Mouse (Mus musculus): ENCODE results near the gene Pdc. TPM values are rescaled to one million over a fixed set of nuclear protein-coding genes. Genes with fewer than 3 reads are reported as not detected.
"Not testable (repeated sequence)": the region's sequence is repeated elsewhere in the genome, so short reads cannot be mapped to it uniquely, and the experiment has no call there.

The Pdc gene
- not detected in 2 replicates for polyA plus RNA-seq (2012; ENCODE audit: insufficient read depth, low replicate concordance)

DNA sequence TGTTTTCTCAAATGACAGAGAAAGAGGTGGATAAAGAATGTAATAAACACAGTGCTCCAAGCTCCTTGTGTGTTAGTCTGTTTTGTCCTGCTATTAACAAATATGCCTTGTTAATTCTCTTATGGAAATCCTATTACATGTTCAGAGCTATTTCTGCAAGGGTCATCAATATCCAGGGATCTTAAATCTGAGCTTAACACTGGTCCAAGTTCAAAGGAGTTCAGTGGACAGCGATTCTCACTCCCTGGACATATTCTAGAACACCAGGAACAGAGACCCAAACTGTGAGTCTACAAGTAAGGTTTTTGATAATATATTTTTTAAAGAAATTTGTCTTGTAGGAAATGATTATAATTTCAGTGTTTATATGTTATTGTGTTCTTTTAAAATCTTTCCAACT, at the start of gene Pdc:
Gene Pdc, plus strand, starts transcription at position 213 of the 400 bp plus-strand sequence.
- H3K36me3 ChIP-seq (replicated peaks; ENCODE audit: low read length) = no peaks in the 10 kb centered on the region
- no peak within 1 kb of the TSS for H3K4me3 ChIP-seq (replicated peaks)
- H3K4me1 ChIP-seq = no peaks in the 10 kb centered on the region
- no peaks in the 10 kb centered on the region for H3K9me3 ChIP-seq
- no peaks in the 10 kb centered on the region for H3K27me3 ChIP-seq (replicated peaks)
- no peak for TF ChIP-seq GATA1 (IDR thresholded peaks at IDR 0.05; ENCODE audit: borderline replicate concordance, low read length)
- TF ChIP-seq FLI1 (IDR thresholded peaks at IDR 0.05; ENCODE audit: low read length) = no peak

- not testable (repeated sequence) for H3K4me3 ChIP-seq (replicated peaks); H3K9me3 ChIP-seq; H3K27me3 ChIP-seq (replicated peaks); H3K36me3 ChIP-seq (replicated peaks; ENCODE audit: low read length); H3K4me1 ChIP-seq
Measured at GRCm38 (mm10) chr1:150294051-150294450, 25.2 kb upstream of the Pdc start.

DNA sequence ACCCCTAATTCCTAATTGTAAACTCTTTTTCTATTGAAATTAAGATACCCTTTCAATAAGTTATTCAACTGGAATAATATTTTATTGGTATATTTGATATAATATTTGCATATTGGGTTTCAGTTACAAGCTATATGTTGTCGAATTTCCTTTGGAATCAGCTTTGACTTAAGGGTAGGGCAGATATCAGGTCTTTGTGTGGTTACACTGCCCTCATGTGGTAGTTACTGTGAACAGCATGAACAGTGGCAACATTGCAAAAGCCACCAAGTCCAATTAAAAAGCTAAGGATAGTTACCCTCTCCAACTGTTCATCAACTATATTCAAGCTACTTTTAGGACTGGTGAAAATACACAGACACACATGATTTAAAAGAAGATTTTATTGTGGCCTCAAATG, 11.6 kb upstream of the Pdc start:
- H3K36me3 ChIP-seq (replicated peaks; ENCODE audit: low read length) = no peaks in the 10 kb centered on the region
- no peak for TF ChIP-seq GATA1 (IDR thresholded peaks at IDR 0.05; ENCODE audit: borderline replicate concordance, low read length)
- no peak for TF ChIP-seq FLI1 (IDR thresholded peaks at IDR 0.05; ENCODE audit: low read length)

DNA sequence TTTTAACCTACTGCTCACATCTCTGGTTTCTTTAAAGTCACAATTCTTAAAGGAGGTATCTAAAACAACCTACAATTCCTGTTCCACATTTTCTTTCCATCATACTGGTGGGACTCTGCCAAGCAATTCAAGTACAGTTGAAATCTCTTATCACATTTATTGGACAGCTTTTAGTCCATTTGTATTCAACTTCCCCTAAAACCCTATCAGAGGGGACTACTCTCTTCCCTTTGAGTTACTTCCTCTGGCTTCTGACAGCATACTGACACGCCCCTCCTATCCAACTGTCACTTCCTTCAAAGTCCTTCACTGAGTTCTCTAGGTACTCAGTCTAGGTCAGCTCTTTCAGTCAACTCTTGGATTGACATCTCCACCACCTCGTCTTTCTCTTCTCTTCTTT, 15.9 kb downstream of the Pdc start:
- TF ChIP-seq GATA1 (IDR thresholded peaks at IDR 0.05; ENCODE audit: borderline replicate concordance, low read length) (no peak), FLI1 (IDR thresholded peaks at IDR 0.05; ENCODE audit: low read length) (no peak)

More for the DNA sequence above, 11.6 kb upstream of the Pdc start:
- Histone ChIP-seq H3K27me3 (replicated peaks) (no peaks in the 10 kb centered on the region), H3K4me1 (no peaks in the 10 kb centered on the region), H3K4me3 (replicated peaks) (no peak overlapping the region), H3K9me3 (peaks cover 7% of the 10 kb centered on the region)

GRCm38 (mm10) chr1:150360864-150361263, 41.6 kb downstream of the Pdc start:
- peaks cover 47% of the 10 kb centered on the region for H3K36me3 ChIP-seq (replicated peaks; ENCODE audit: low read length)
- no peaks in the 10 kb centered on the region for H3K9me3 ChIP-seq
- H3K27me3 ChIP-seq (replicated peaks) = no peaks in the 10 kb centered on the region
- no peak overlapping the region for H3K4me3 ChIP-seq (replicated peaks)
- H3K4me1 ChIP-seq = no peaks in the 10 kb centered on the region
- TF ChIP-seq FLI1 (IDR thresholded peaks at IDR 0.05; ENCODE audit: low read length) = no peak
- TF ChIP-seq GATA1 (IDR thresholded peaks at IDR 0.05; ENCODE audit: borderline replicate concordance, low read length) = no peak

More for the DNA sequence above, 15.9 kb downstream of the Pdc start:
- no peaks in the 10 kb centered on the region for H3K9me3 ChIP-seq
- H3K4me3 ChIP-seq (replicated peaks) = no peak overlapping the region
- H3K4me1 ChIP-seq = no peaks in the 10 kb centered on the region
- H3K36me3 ChIP-seq (replicated peaks; ENCODE audit: low read length) = no peaks in the 10 kb centered on the region
- H3K27me3 ChIP-seq (replicated peaks) = no peaks in the 10 kb centered on the region

DNA sequence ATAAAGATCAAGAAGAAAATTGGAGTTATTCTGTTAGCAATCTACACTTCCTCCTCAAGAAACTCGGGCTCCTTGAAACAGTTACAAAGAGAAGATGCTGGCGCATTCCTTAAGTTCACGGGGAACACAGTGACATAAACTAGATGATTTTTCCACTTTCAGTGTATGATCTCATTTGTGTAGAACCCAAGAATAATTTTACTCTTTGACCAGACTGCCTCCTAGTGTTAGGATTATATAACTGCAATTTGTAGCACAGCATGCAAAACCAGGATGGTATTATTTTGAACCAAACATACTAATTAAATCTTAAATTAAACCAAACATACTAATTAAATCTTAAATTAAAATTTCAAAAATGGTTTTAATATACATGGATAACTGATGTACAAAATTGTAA, 53.7 kb downstream of the Pdc start:
- peaks cover 52% of the 10 kb centered on the region for H3K36me3 ChIP-seq (replicated peaks; ENCODE audit: low read length)
- no peak overlapping the region for H3K4me3 ChIP-seq (replicated peaks)
- TF ChIP-seq FLI1 (IDR thresholded peaks at IDR 0.05; ENCODE audit: low read length) = no peak
- TF ChIP-seq GATA1 (IDR thresholded peaks at IDR 0.05; ENCODE audit: borderline replicate concordance, low read length) = no peak
- no peaks in the 10 kb centered on the region for H3K9me3 ChIP-seq
- H3K27me3 ChIP-seq (replicated peaks) = no peaks in the 10 kb centered on the region
- H3K4me1 ChIP-seq = no peaks in the 10 kb centered on the region

- Histone ChIP-seq H3K4me3 (replicated peaks) (no peak overlapping the region), H3K36me3 (replicated peaks; ENCODE audit: low read length) (peaks cover 48% of the 10 kb centered on the region), H3K9me3 (no peaks in the 10 kb centered on the region), H3K4me1 (no peaks in the 10 kb centered on the region), H3K27me3 (replicated peaks) (no peaks in the 10 kb centered on the region)
- TF ChIP-seq FLI1 (IDR thresholded peaks at IDR 0.05; ENCODE audit: low read length) (no peak), GATA1 (IDR thresholded peaks at IDR 0.05; ENCODE audit: borderline replicate concordance, low read length) (no peak)
Measured at GRCm38 (mm10) chr1:150374247-150374646, 55.0 kb downstream of the Pdc start.

Other genes with a start within 250 kb of the Pdc start
- gene Ptgs2, start 219.4 kb upstream of the Pdc start, polyA plus RNA-seq (2012; ENCODE audit: insufficient read depth, low replicate concordance) = 0.07 TPM in 1 of 2 replicates, not detected in the other
- gene Tpr, start 73.4 kb downstream of the Pdc start, polyA plus RNA-seq (2012; ENCODE audit: insufficient read depth, low replicate concordance) = 75.1 and 82.2 TPM in 2 replicates
- 10.7 TPM in 1 of 2 replicates, not detected in the other for gene Odr4, start 73.7 kb downstream of the Pdc start, polyA plus RNA-seq (2012; ENCODE audit: insufficient read depth, low replicate concordance)
- gene Prg4, start 146.7 kb downstream of the Pdc start, polyA plus RNA-seq (2012; ENCODE audit: insufficient read depth, low replicate concordance) = not detected in 2 replicates